Mouse (Mus musculus) lung, postnatal 0 days (tissue): ENCODE measurements around the gene Uba2. TPM values are rescaled to one million over a fixed set of nuclear protein-coding genes. Genes with fewer than 3 reads are reported as not detected.
"Not testable (repeated sequence)": the region's sequence is repeated elsewhere in the genome, so short reads cannot be mapped to it uniquely, and the experiment has no call there.

Experiments
- ATAC-seq: fragments of 200-750 bp; cut with Nextera tagmentation; 2 replicates; pipeline ENCODE4 v1.8.0; 2017; ENCODE audit warnings: moderate library complexity
- DNase-seq: peaks from one replicate; pipeline ENCODE4 v3.0.0-alpha.2; 2016; ENCODE audit warnings: low spot score
- H3K27ac ChIP-seq: fragments of 300-500 bp; sonication (generic); 2 replicates; pipeline ENCODE4 v1.5.1; 2014; ENCODE audit warnings: antibody characterized with exemption, mild to moderate bottlenecking, low read length, mixed read lengths
- H3K27me3 ChIP-seq: fragments of 300-500 bp; sonication (generic); replicated peaks from 2 replicates; pipeline ENCODE4 v1.6.1; 2014; ENCODE audit warnings: low read length, mixed read lengths; ENCODE audit not compliant: insufficient read depth
- H3K36me3 ChIP-seq: fragments of 300-500 bp; sonication (generic); 2 replicates; pipeline ENCODE4 v1.6.1; 2014; ENCODE audit warnings: low read length, mixed read lengths; ENCODE audit not compliant: insufficient read depth
- H3K4me1 ChIP-seq: fragments of 300-500 bp; sonication (generic); 2 replicates; pipeline ENCODE4 v1.6.1; 2014; ENCODE audit warnings: antibody characterized with exemption, low read depth, low read length, mixed read lengths; ENCODE audit not compliant: insufficient read depth
- H3K4me2 ChIP-seq: fragments of 300-500 bp; sonication (generic); replicated peaks from 2 replicates; pipeline ENCODE4 v1.6.1; 2014; ENCODE audit warnings: low read depth, mild to moderate bottlenecking, low read length, moderate library complexity, mixed read lengths
- H3K4me3 ChIP-seq: fragments of 300-500 bp; sonication (generic); 2 replicates; pipeline ENCODE4 v1.5.1; 2014; ENCODE audit warnings: low read depth, low read length
- H3K9ac ChIP-seq: fragments of 300-500 bp; sonication (generic); replicated peaks from 2 replicates; pipeline ENCODE4 v1.6.1; 2014; ENCODE audit warnings: low read depth, mild to moderate bottlenecking
- H3K9me3 ChIP-seq: fragments of 300-500 bp; sonication (generic); 2 replicates; pipeline ENCODE4 v1.6.1; 2016; ENCODE audit warnings: low read length, mixed read lengths
- CTCF ChIP-seq: IDR thresholded peaks from 2 replicates; pipeline ENCODE4 v1.5.1; 2016; ENCODE audit warnings: antibody characterized with exemption, mild to moderate bottlenecking
- EP300 ChIP-seq: IDR thresholded peaks from 2 replicates; pipeline ENCODE4 v1.6.1; 2016; ENCODE audit warnings: antibody characterized with exemption, mild to moderate bottlenecking, control low read depth
- WGBS: fragments of 180-500 bp; shearing (Covaris S2); extraction: QIAGEN DNeasy Blood & Tissue Kit; methylation state at CpG from one replicate; pipeline ENCODE4 v1.1.7; 2014; 5-methylcytosine and 5-hydroxymethylcytosine counted together
- polyA plus RNA-seq: library from polyadenylated mRNA; unstranded; fragments of >200 nt; fragmentation: Nextera tagmentation; extraction: Ambion mirVana; gene quantifications from 2 replicates; pipeline ENCODE4 v1.2.1, GENCODE M21; 2015

The Uba2 gene
- polyA plus RNA-seq, 1 experiment from 2014 or later, result 82.8 TPM

DNA sequence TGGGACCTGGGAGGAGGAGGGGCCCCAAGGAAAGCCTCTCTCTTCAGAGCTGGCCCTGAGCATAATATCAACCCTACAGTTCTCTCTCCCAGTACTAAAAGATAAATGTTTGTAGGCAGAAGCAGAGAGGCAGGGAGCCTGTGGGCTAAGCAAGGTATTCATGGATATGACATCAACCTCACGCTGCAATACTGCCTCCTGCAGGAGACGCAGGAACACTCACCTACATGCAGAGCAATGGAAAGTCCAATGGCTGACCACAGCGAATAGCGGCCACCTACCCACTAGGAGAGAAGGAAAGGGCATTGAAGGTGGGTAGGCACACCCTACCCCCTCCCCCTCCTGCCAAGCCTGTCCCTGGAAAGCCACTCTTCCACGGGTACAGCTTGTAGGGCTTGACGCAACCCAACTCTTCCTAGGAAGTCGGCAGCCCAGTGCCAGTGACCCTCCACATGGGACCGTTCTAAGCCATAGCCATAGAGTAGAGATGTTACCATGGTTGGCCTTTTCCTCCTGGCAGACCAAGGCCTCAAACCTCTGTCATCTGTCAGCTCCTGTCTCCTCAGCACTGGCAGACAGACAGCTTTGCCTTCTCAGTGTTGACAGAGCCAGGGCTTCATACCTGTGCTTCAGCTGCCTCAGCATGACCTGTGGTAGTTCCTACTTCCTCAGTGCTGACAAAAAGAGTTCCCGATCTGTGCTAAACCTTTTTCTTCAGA lies 38.8 kb upstream of the Uba2 start:
- no peak for ATAC-seq
- WGBS, result 85% methylated on average over 9 of the region's 9 CpGs

DNA sequence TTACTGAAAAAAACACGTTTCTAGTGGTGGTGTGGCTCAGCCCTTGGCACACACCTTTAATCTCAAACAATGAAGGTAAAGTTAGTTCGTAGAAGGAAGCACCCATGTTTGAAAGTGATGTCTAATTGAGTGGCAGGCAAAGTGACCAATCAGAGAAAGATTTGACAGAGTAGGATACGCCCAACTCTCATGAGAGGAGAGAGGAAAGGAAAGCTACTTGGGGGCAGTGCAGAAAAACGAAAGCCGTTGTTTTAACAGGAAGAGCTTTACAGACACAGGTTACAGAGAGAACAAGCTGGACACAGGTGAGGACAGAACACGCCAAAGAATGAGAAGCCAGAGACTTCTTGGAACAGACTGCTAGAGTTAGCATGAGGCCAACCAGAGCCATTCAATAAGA lies 36.9 kb upstream of the Uba2 start:
- no peak overlapping the region for H3K9ac ChIP-seq
- ATAC-seq (no peak), DNase-seq (no peak)
- H3K36me3 ChIP-seq, result peaks cover 57% of the 10 kb centered on the region
- H3K9me3 ChIP-seq, result no peaks in the 10 kb centered on the region
- no peaks in the 10 kb centered on the region for H3K27me3 ChIP-seq
- no peak overlapping the region for H3K4me3 ChIP-seq
- WGBS, result 86% methylated on average over 6 of the region's 6 CpGs
- no peak for TF ChIP-seq CTCF
- TF ChIP-seq EP300, result no peak
- H3K4me1 ChIP-seq, result no peaks in the 10 kb centered on the region
- no peak overlapping the region for H3K27ac ChIP-seq
- H3K4me2 ChIP-seq, result no peak overlapping the region

More for the DNA sequence above, 38.8 kb upstream of the Uba2 start:
- Histone ChIP-seq H3K36me3 (peaks cover 70% of the 10 kb centered on the region), H3K4me3 (no peak overlapping the region), H3K4me1 (no peaks in the 10 kb centered on the region), H3K27ac (no peak overlapping the region), H3K4me2 (no peak overlapping the region), H3K9ac (no peak overlapping the region), H3K27me3 (no peaks in the 10 kb centered on the region), H3K9me3 (no peaks in the 10 kb centered on the region)
- no peak for DNase-seq
- TF ChIP-seq CTCF (peak; percentile 37; the same call in 1 of the 2 replicates), EP300 (no peak)

DNA sequence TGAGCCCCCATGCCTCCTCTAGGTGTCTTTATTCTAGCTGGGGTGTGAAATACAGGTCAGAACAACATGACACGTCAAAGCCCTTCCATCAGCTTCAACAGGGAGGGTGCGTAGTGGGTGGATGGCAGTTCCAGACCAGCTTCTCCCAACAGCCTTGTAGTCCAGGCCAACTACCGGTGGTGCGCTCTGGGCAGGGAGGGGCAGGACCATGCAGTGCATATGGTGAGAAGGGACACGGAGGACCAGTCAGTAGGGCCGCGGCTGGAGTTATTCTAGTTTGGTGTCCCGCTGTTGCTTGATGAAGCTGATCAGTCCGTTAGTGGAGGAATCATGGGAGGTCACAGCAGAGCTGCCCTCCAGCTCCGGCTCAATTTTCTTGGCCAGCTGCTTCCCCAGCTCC lies 32.7 kb upstream of the Uba2 start:
- not testable (repeated sequence) for H3K27ac ChIP-seq, DNase-seq, ATAC-seq, H3K4me2 ChIP-seq, H3K27me3 ChIP-seq, H3K9ac ChIP-seq, H3K9me3 ChIP-seq, H3K4me3 ChIP-seq, H3K4me1 ChIP-seq
- H3K36me3 ChIP-seq, result peaks cover 41% of the 10 kb centered on the region; the same call in 1 of the 2 replicates
- 92% methylated on average over 8 of the region's 10 CpGs for WGBS

DNA sequence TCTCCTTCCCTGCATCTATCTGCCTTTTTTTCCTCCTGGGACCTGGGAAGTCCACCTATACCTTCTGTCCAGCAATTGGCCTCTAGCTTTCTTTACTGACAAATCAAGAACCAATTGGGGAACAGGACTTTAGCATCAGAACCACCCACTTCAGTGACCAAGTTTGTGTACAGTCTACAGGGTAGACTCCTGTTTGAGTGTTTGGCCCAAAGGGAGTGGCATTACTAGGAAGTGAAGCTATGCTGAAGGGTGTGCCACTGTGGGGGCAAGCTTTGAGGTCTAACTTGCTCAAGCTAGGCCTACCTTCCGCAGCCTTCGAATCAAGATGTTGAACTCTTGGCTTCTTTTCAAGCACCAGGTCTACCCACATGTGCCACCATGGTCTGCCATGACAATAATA lies 31.4 kb upstream of the Uba2 start:
- TF ChIP-seq EP300, result no peak
- no peak for TF ChIP-seq CTCF
- no peak overlapping the region for H3K4me2 ChIP-seq
- DNase-seq (no peak), ATAC-seq (no peak)
- no peaks in the 10 kb centered on the region for H3K9me3 ChIP-seq
- no peak overlapping the region for H3K27ac ChIP-seq
- WGBS, result 100% methylated on average over 2 of the region's 2 CpGs
- H3K27me3 ChIP-seq, result no peaks in the 10 kb centered on the region
- no peak overlapping the region for H3K4me3 ChIP-seq
- H3K36me3 ChIP-seq, result peaks cover 29% of the 10 kb centered on the region; the same call in 1 of the 2 replicates
- H3K4me1 ChIP-seq, result 0 out of 2 replicates have a peak, but pooled peaks cover under 1% of the 10 kb centered on the region
- no peak overlapping the region for H3K9ac ChIP-seq

DNA sequence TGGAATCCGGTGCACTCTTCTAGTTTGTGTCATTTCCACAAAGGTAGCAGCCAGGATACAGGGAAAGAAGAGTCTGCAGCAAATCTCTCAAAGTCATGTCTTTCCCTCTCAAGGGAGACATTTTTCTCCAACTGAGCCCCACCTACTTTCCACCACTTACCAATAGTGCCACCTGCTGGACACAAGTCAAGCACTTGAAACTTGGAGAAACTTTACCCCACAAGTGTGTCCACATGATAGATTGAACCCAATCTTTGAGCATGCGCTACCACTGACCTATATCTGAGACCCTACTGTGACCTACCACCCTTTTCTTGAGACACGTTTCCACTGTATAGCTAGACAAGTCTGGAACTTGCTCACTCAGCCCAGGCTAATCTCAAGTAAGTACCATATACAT lies 28.9 kb upstream of the Uba2 start:
- no peak overlapping the region for H3K27ac ChIP-seq
- WGBS, result 55% methylated on average over 3 of the region's 3 CpGs
- H3K4me2 ChIP-seq, result no peak overlapping the region
- H3K27me3 ChIP-seq, result no peaks in the 10 kb centered on the region
- DNase-seq (peak; percentile 65), ATAC-seq (no peak)
- H3K9ac ChIP-seq, result no peak overlapping the region
- H3K4me1 ChIP-seq, result 0 out of 2 replicates have a peak, but pooled peaks cover 4% of the 10 kb centered on the region
- H3K36me3 ChIP-seq, result peaks cover 5% of the 10 kb centered on the region; the same call in 1 of the 2 replicates
- H3K9me3 ChIP-seq, result no peaks in the 10 kb centered on the region
- no peak overlapping the region for H3K4me3 ChIP-seq
- TF ChIP-seq CTCF (peak; percentile 69), EP300 (no peak)

DNA sequence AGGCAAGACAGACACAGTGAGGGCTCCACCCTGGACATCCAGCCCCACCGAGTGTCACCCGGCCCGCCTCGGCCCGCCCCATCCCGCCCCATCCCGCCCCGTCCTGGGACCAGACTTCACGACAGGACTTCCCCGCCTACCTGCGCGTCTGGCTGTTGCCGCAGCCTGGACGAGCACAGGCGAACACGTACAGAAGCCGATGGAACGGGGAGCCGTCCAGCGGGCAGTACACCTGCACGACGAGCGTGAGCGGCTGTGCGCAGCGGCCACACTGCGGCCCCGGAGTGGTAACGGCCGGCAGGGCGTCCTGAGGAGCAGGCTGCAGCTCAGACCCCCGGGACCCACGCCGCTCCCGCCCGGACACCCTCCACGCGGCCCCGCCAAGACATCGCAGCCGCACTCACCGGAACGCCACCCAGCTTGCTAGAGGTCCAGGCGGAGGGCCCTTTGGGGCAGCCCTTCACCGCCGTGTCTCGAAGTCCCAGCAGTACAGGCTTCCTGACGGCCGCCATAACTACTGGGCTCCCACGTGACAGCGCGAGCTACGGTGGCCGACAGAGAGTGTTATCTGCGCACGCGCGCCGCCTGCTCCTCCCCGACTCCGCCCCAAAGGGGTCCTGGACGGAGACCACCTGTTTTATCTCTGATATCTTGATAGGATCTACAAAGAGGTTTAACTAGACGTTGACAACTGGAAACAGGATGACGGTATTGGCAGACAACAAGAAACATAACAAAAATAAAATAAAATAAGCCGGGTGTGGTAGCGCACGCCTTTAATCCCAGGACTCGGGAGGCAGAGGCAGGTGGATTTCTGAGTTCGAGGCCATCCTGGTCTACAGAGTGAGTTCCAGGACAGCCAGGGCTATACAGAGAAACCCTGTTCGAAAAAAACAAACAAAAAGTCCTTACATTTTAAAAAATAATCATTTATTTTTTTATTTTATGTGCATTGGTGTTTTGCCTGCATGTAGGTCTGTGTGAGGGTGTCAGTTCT lies 27.0 kb upstream of the Uba2 start, which contains the start of gene Pdcd2l:
Pdcd2l (minus strand) TSS at position 530 of the 997 bp plus-strand sequence.
- H3K4me3 ChIP-seq, result peak within 1 kb of the TSS; percentile 92
- DNase-seq, result peak; percentile 93
- H3K4me1 ChIP-seq, result 0 out of 2 replicates have a peak, but pooled peaks cover 4% of the 10 kb centered on the region
- peak within 1 kb of the TSS; percentile 92 for H3K9ac ChIP-seq
- peak; percentile 95 for ATAC-seq
- WGBS, result 6% methylated on average over 67 of the region's 70 CpGs
- H3K4me2 ChIP-seq, result peak within 1 kb of the TSS; percentile 75
- H3K36me3 ChIP-seq, result peaks cover 9% of the 10 kb centered on the region; the same call in 1 of the 2 replicates
- H3K27me3 ChIP-seq, result no peaks in the 10 kb centered on the region
- TF ChIP-seq EP300, result no peak
- H3K27ac ChIP-seq, result peak within 1 kb of the TSS; percentile 83
- H3K9me3 ChIP-seq, result no peaks in the 10 kb centered on the region
